Mouse (Mus musculus) Patski (cell line): ENCODE data around the gene Fbxo17. TPM values are rescaled to one million over a fixed set of nuclear protein-coding genes. Genes with fewer than 3 reads are reported as not detected.
"Not testable (repeated sequence)": the region's sequence is repeated elsewhere in the genome, so short reads cannot be mapped to it uniquely, and the experiment has no call there.

ENCODE experiments used
- ATAC-seq: fragments of 100-300 bp; one replicate; pipeline ENCODE4 v1.8.0; 2021
- CTCF ChIA-PET: fragments of 350-600 bp; sonication (Branson Sonifier 250); formaldehyde crosslinking; loops from one replicate; lab custom pipeline; 2022; ENCODE audit warnings: inconsistent platforms; lab: Charles Lee
- POLR2A ChIA-PET: fragments of 350-600 bp; sonication (Branson Sonifier 250); formaldehyde crosslinking; loops from one replicate; lab custom pipeline; 2022; ENCODE audit warnings: antibody characterized with exemption, inconsistent platforms; lab: Charles Lee
- DNase-seq: peaks from one replicate; pipeline ENCODE4 v3.0.0-alpha.2; 2011; ENCODE audit warnings: low read depth, low spot score
- H3K27me3 ChIP-seq: fragments of 371-371 bp; one replicate; pipeline ENCODE4 v1.5.1; 2021
- CTCF ChIP-seq: fragments of 100-300 bp; IDR thresholded peaks from one replicate; pipeline ENCODE4 v1.5.1; 2021
- in situ Hi-C: fragments of 300-500 bp; cut with MboI; formaldehyde crosslinking; loops from 3 replicates; pipeline ENCODE4 v1.11.1; 2018; ENCODE audit warnings: low pct_unique_long_range_greater_than_20kb, mixed read lengths
- polyA plus RNA-seq: library from polyadenylated mRNA; unstranded; gene quantifications from one replicate; pipeline ENCODE4 v1.2.3, GENCODE M21; 2021

Fbxo17 gene
- polyA plus RNA-seq, 1 experiment from 2014 or later = 5.9 TPM

DNA sequence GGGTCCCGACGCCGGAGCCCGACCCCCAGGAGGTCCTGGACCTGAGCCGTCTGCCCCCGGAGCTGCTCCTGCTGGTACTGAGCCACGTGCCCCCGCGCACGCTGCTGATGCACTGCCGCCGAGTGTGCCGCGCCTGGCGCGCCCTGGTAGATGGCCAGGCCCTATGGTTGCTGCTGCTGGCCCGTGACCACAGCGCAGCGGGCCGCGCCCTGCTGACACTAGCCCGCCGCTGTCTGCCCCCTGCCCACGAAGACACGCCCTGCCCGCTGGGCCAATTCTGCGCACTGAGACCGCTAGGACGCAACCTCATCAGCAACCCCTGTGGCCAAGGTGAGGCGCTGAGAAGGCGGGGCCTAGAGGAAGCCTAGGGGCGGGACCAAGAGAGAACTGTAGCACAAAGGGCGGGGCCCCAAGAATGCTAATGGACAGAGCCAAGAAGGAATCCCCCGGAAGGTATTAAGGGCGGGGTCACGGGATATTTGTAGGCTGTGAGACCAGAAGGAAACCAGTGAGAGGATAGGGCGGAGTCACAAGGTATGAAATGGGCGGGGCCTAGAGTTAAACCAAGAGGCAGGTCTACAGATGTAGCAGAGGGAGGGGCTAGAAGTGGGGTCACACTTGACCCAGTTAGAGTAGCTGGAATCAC, 23.2 kb upstream of the Fbxo17 start:
- no peak for ATAC-seq
- in situ Hi-C loops = loop anchor here (25.0 kb wide), 1 partner anchor 556 kb away; the partner anchor contains the start of gene 9530053A07Rik
- CTCF ChIA-PET = no interaction called here

DNA sequence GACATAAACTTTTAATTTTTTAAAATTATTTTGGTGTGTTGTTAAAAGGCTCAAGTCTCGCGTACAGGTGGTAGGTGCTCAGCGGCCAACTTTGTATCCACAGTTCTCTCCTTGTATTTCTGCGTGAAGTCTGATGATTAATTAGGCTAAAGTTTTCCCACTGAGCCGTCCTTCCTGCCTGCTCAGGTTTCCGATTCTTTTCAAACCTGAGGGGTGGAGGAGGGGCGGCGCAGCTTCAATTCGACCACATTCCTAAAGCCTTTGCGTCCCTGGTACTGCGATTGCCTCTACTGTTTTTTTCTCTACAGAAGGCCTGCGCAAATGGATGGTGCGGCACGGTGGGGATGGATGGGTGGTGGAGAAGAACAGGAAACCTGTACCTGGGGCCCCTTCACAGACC, 22.2 kb upstream of the Fbxo17 start:
- no peak for TF ChIP-seq CTCF
- ChIA-PET POLR2A (no interaction called here), CTCF (no interaction called here)
- DNase-seq (no peak), ATAC-seq (no peak)
- in situ Hi-C loops = loop anchor here (25.0 kb wide), 1 partner anchor 557 kb away; the partner anchor contains the start of gene 9530053A07Rik
- H3K27me3 ChIP-seq = peaks cover 13% of the 10 kb centered on the region

More for the DNA sequence above, 23.2 kb upstream of the Fbxo17 start:
- POLR2A ChIA-PET = no interaction called here
- H3K27me3 ChIP-seq = peaks cover 13% of the 10 kb centered on the region
- DNase-seq = no peak
- no peak for TF ChIP-seq CTCF

- TF ChIP-seq CTCF = no peak
- no peak for DNase-seq
- POLR2A ChIA-PET = no interaction called here
These were observed 21.6 kb upstream of the Fbxo17 start for GRCm38 (mm10) chr7:28694966-28695511.

GRCm38 (mm10) chr7:28697277-28697676, 19.3 kb upstream of the Fbxo17 start:
- in situ Hi-C loops = loop anchor here (25.0 kb wide), 1 partner anchor 560 kb away; the partner anchor contains the start of gene 9530053A07Rik
- CTCF ChIA-PET = no interaction called here
- POLR2A ChIA-PET = no interaction called here
- H3K27me3 ChIP-seq = peaks cover 11% of the 10 kb centered on the region
- DNase-seq (no peak), ATAC-seq (no peak)
- TF ChIP-seq CTCF = no peak

More at GRCm38 (mm10) chr7:28694966-28695511, 21.6 kb upstream of the Fbxo17 start:
- H3K27me3 ChIP-seq = peaks cover 13% of the 10 kb centered on the region
- in situ Hi-C loops = loop anchor here (25.0 kb wide), 1 partner anchor 558 kb away; the partner anchor contains the start of gene 9530053A07Rik
- CTCF ChIA-PET = no interaction called here
- ATAC-seq = no peak

GRCm38 (mm10) chr7:28700269-28700668, 16.3 kb upstream of the Fbxo17 start:
- in situ Hi-C loops = no loop called here
- CTCF ChIA-PET = no interaction called here

GRCm38 (mm10) chr7:28701306-28701705, 15.3 kb upstream of the Fbxo17 start:
- POLR2A ChIA-PET, CTCF ChIA-PET, in situ Hi-C loops, ATAC-seq, DNase-seq, H3K27me3 ChIP-seq: not testable (repeated sequence)

More at GRCm38 (mm10) chr7:28700269-28700668, 16.3 kb upstream of the Fbxo17 start:
- no peak for TF ChIP-seq CTCF
- no peak for ATAC-seq
- H3K27me3 ChIP-seq = peaks cover 3% of the 10 kb centered on the region
- no peak for DNase-seq
- POLR2A ChIA-PET = no interaction called here

- ATAC-seq (no peak), DNase-seq (no peak)
- CTCF ChIA-PET = interaction anchor here (0.7 kb wide), 1 partner anchor 133 kb away, joined by 5 read pairs; no protein-coding TSS in a partner anchor
- POLR2A ChIA-PET = interaction anchor here (0.7 kb wide), 1 partner anchor 217 kb away, joined by 14 read pairs; no protein-coding TSS in a partner anchor
- no peaks in the 10 kb centered on the region for H3K27me3 ChIP-seq
- in situ Hi-C loops = no loop called here
- no peak for TF ChIP-seq CTCF
These were observed 13.9 kb upstream of the Fbxo17 start for GRCm38 (mm10) chr7:28702601-28703143.

GRCm38 (mm10) chr7:28709454-28709853, 7.2 kb upstream of the Fbxo17 start:
- ChIA-PET CTCF (no interaction called here), POLR2A (interaction anchor here (0.7 kb wide), 1 partner anchor 14 kb away, joined by 5 read pairs; no protein-coding TSS in a partner anchor)
- no peaks in the 10 kb centered on the region for H3K27me3 ChIP-seq
- DNase-seq (no peak), ATAC-seq (no peak)
- TF ChIP-seq CTCF = no peak
- in situ Hi-C loops = no loop called here

DNA sequence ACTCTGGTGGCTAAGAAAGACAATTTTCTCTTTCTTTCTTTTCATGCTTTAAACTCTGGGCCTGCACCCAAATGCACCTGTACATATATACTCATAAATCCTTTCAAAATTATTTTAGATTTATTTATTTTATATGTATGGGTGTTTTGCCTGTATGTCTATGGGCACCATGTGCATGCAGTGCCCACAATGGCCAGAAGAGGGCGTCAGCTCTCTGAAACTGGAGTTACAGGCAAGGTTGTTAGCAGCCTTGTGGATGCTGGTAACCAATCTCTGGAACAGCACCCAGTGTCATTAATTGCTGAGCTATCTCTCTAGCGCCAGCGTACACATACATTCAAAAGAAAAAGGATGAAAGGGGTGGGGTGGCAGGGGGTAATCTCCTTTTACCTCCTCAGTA, 5.6 kb upstream of the Fbxo17 start:
- no peaks in the 10 kb centered on the region for H3K27me3 ChIP-seq
- ATAC-seq (no peak), DNase-seq (no peak)
- POLR2A ChIA-PET = no interaction called here
- TF ChIP-seq CTCF = peak; percentile 46
- CTCF ChIA-PET = interaction anchor here (1.4 kb wide), 1 partner anchor 17 kb away, joined by 3 read pairs; no protein-coding TSS in a partner anchor
- in situ Hi-C loops = no loop called here

- no peaks in the 10 kb centered on the region for H3K27me3 ChIP-seq
- CTCF ChIA-PET = no interaction called here
- TF ChIP-seq CTCF = no peak
- POLR2A ChIA-PET = no interaction called here
- no peak for ATAC-seq
- DNase-seq = no peak
- in situ Hi-C loops = no loop called here
These were observed 1.9 kb upstream of the Fbxo17 start for GRCm38 (mm10) chr7:28714667-28715066.

DNA sequence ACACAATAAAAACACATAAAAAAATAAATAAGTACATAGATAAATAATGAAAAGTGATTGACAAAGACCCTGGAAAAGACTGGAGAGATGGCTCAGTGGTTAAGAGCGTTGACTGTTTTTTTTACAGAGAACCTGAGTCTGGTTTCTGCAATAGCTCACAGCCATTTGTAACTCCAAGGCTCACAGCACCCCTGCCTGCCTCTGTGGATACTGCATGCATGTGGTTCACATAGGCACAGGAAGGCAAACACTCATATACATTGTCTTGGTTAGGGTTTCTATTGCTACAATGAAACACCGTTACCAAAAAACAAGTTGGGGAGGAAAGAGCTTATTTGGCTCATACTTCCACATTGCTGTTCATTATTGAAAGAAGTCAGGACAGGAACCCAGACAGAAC, 1.0 kb upstream of the Fbxo17 start:
- H3K27me3 ChIP-seq = no peaks in the 10 kb centered on the region
- in situ Hi-C loops = no loop called here
- POLR2A ChIA-PET = interaction anchor here (0.6 kb wide), 1 partner anchor 111 kb away, joined by 3 read pairs; no protein-coding TSS in a partner anchor
- ATAC-seq (no peak), DNase-seq (no peak)
- TF ChIP-seq CTCF = peak; percentile 19
- CTCF ChIA-PET = interaction anchor here (1.2 kb wide), 1 partner anchor 10 kb away, joined by 3 read pairs; no protein-coding TSS in a partner anchor
